Mouse (Mus musculus): Measurements from ENCODE around the gene Id3. TPM values are rescaled to one million over a fixed set of nuclear protein-coding genes. Genes with fewer than 3 reads are reported as not detected.

The Id3 gene
- polyA plus RNA-seq, 1 experiment from 2014 or later = 106 TPM

DNA sequence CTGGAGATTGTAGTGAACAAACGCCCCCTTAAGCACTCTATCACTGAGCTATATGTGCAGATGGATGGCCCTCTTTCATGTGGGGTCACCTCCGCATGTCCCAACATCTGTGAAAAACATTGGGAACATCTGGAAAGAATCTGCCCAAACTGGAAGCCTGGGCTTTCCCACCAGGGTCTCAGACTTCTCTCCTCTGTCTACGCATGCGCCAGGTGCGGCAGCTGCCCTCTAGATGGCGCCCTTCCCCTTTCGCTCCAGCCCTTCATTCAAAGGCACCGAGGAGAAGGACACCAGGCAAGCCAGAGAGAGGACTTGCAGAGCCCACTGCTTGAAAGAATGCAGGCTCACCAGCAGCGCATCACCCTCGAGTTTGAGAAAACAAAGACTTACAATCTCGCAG lies 20.2 kb downstream of the Id3 start:
- Histone ChIP-seq H3K36me3 (ENCODE audit: control insufficient read depth, insufficient read depth) (no peaks in the 10 kb centered on the region), H3K4me3 (ENCODE audit: low read depth, low read length) (no peak overlapping the region), H3K27me3 (replicated peaks; ENCODE audit: control insufficient read depth, insufficient read depth, low read length) (no peaks in the 10 kb centered on the region), H3K27ac (ENCODE audit: low read depth, low read length) (no peak overlapping the region), H3K4me1 (replicated peaks; ENCODE audit: control insufficient read depth, insufficient read depth, low read length) (no peaks in the 10 kb centered on the region), H3K9me3 (ENCODE audit: control insufficient read depth) (no peaks in the 10 kb centered on the region), H3K9ac (ENCODE audit: low read depth, low read length) (no peak overlapping the region), H3K4me2 (replicated peaks; ENCODE audit: low read depth) (no peak overlapping the region)
- peak; percentile 57; the same call in 1 of the 2 replicates for ATAC-seq
- 2% methylated on average over 11 of the region's 11 CpGs for WGBS
- TF ChIP-seq CTCF (IDR thresholded peaks at IDR 0.05; ENCODE audit: low read depth) = peak; percentile 99

DNA sequence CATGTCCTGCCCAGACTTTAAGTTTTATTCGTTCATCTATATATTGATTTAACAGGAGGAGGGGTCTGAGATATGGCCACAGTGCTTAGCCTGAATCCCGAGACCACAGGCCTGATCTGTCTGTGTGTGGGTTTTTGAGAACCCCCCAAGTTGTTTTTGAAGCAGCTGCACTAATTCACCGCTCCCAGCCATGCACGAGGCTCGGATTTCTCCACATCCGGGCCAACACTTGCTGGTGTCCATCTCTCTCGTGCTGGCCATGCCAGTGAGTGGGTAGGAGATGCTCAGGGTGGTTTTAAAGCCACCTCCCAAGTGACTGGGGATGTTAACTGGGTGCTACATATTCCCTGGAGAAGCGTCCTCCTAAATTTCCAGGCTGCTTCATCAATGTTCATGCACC lies 21.7 kb downstream of the Id3 start:
- Histone ChIP-seq H3K4me2 (replicated peaks; ENCODE audit: low read depth) (no peak overlapping the region), H3K27ac (ENCODE audit: low read depth, low read length) (no peak overlapping the region), H3K4me1 (replicated peaks; ENCODE audit: control insufficient read depth, insufficient read depth, low read length) (no peaks in the 10 kb centered on the region), H3K27me3 (replicated peaks; ENCODE audit: control insufficient read depth, insufficient read depth, low read length) (no peaks in the 10 kb centered on the region), H3K9me3 (ENCODE audit: control insufficient read depth) (no peaks in the 10 kb centered on the region), H3K4me3 (ENCODE audit: low read depth, low read length) (no peak overlapping the region), H3K36me3 (ENCODE audit: control insufficient read depth, insufficient read depth) (no peaks in the 10 kb centered on the region), H3K9ac (ENCODE audit: low read depth, low read length) (no peak overlapping the region)
- no peak for TF ChIP-seq CTCF (IDR thresholded peaks at IDR 0.05; ENCODE audit: low read depth)
- ATAC-seq = no peak
- 83% methylated on average over 8 of the region's 8 CpGs for WGBS

DNA sequence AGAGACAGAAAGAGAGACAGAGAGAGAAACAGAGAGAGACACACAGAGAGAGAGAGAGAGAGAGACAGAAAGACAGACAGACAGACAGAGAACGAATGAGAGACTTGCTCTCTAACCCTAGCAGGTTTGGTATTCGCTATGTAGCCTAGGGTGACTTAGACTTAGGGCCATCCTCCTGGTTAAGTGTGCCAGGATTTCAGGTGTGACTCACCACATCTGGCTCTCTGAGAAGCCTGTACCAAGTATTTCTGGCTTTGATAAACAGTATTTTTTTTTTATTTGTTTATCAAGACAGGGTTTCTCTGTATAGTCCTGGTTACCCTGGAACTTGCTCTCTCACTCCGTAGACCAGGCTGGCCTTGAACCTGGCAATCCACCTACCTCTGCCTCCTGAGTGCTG lies 24.4 kb downstream of the Id3 start:
- H3K27ac ChIP-seq (ENCODE audit: low read depth, low read length) = no peak overlapping the region
- H3K4me1 ChIP-seq (replicated peaks; ENCODE audit: control insufficient read depth, insufficient read depth, low read length) = no peaks in the 10 kb centered on the region
- no peaks in the 10 kb centered on the region for H3K27me3 ChIP-seq (replicated peaks; ENCODE audit: control insufficient read depth, insufficient read depth, low read length)
- no peak overlapping the region for H3K4me2 ChIP-seq (replicated peaks; ENCODE audit: low read depth)
- no peaks in the 10 kb centered on the region for H3K9me3 ChIP-seq (ENCODE audit: control insufficient read depth)
- H3K9ac ChIP-seq (ENCODE audit: low read depth, low read length) = no peak overlapping the region
- TF ChIP-seq CTCF (IDR thresholded peaks at IDR 0.05; ENCODE audit: low read depth) = no peak
- no peak for ATAC-seq
- 72% methylated on average over 3 of the region's 3 CpGs for WGBS
- no peaks in the 10 kb centered on the region for H3K36me3 ChIP-seq (ENCODE audit: control insufficient read depth, insufficient read depth)
- no peak overlapping the region for H3K4me3 ChIP-seq (ENCODE audit: low read depth, low read length)

DNA sequence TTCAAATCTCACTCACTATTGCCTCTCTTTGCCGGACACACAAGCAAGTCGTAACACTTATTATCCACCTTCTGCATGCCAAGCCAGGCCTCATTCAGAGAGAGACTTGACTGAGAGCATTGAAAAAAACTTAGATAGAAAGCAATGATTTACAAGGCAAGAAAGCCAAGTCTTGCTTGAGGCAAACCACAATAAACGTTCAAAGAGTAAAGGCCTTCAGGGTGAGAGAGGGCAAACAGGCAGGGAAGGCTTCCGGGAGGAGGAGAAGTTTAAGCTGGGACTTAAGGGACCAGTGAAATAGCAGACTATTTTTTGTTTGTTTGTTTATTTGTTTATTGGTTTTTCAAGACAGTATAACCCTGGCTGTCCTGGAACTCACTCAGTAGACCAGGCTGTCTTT lies 27.1 kb downstream of the Id3 start:
- H3K27me3 ChIP-seq (replicated peaks; ENCODE audit: control insufficient read depth, insufficient read depth, low read length) = no peaks in the 10 kb centered on the region
- no peak for TF ChIP-seq CTCF (IDR thresholded peaks at IDR 0.05; ENCODE audit: low read depth)
- no peak overlapping the region for H3K4me3 ChIP-seq (ENCODE audit: low read depth, low read length)
- no peak overlapping the region for H3K27ac ChIP-seq (ENCODE audit: low read depth, low read length)
- 59% methylated on average over 4 of the region's 4 CpGs for WGBS
- no peak for ATAC-seq
- no peaks in the 10 kb centered on the region for H3K36me3 ChIP-seq (ENCODE audit: control insufficient read depth, insufficient read depth)
- peak overlapping the region; percentile 11; the same call in 1 of the 2 replicates for H3K9ac ChIP-seq (ENCODE audit: low read depth, low read length)
- H3K4me1 ChIP-seq (replicated peaks; ENCODE audit: control insufficient read depth, insufficient read depth, low read length) = 0 out of 2 replicates have a peak, but pooled peaks cover 7% of the 10 kb centered on the region
- no peaks in the 10 kb centered on the region for H3K9me3 ChIP-seq (ENCODE audit: control insufficient read depth)
- H3K4me2 ChIP-seq (replicated peaks; ENCODE audit: low read depth) = no peak overlapping the region

DNA sequence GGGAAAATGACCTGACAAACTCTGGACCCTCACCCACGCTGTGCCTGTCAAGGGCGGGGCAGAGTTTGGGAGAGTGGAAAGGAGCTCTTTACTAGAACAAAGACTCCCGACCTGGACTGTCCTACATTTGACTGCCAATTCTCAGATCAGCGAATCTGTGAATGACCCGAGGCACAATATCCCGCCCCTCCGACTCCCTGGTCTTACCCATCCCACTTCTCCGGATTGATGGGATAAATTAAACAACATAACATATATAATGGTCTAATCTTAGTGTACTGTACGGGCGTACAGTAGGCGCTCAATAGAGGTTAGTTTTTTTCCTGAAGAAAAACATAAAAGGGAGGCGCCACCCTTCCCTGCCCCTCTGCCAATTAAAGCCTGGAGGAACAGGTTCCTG lies 28.2 kb downstream of the Id3 start:
- H3K27me3 ChIP-seq (replicated peaks; ENCODE audit: control insufficient read depth, insufficient read depth, low read length) = no peaks in the 10 kb centered on the region
- TF ChIP-seq CTCF (IDR thresholded peaks at IDR 0.05; ENCODE audit: low read depth) = no peak
- no peak for ATAC-seq
- peaks cover 13% of the 10 kb centered on the region; the same call in 1 of the 2 replicates for H3K4me1 ChIP-seq (replicated peaks; ENCODE audit: control insufficient read depth, insufficient read depth, low read length)
- 27% methylated on average over 12 of the region's 12 CpGs for WGBS
- peak overlapping the region; percentile 78 for H3K4me3 ChIP-seq (ENCODE audit: low read depth, low read length)
- no peaks in the 10 kb centered on the region for H3K9me3 ChIP-seq (ENCODE audit: control insufficient read depth)
- peak overlapping the region; percentile 100 for H3K4me2 ChIP-seq (replicated peaks; ENCODE audit: low read depth)
- H3K36me3 ChIP-seq (ENCODE audit: control insufficient read depth, insufficient read depth) = no peaks in the 10 kb centered on the region
- H3K9ac ChIP-seq (ENCODE audit: low read depth, low read length) = peak overlapping the region; percentile 64; the same call in 1 of the 2 replicates
- no peak overlapping the region for H3K27ac ChIP-seq (ENCODE audit: low read depth, low read length)

DNA sequence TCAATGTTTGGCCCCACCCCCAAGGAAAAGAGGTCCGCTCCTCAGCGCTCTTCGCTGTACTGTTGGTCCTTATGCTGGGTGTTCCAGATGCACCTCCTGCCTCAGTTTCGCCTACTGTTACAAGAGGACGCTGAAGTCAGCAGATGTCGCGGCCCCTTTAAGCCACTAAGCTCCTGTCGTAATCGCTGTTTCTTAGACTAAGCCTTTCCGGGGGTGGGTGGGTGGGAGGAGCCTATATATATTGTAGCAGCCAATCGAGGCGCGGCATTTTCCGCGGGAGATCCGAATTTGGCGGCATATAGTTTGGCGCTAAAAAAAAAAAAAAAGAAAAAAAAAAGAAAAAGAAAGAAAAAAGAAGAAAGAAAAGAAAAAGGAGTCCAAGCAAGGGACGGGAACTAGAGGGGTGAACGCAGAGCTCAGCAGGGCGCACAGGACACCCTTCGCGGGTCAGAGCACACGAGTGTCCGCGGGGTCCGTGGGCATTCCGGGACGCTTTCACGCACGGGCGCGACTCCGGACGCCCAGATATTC lies 28.8 kb downstream of the Id3 start, which contains the start of gene E2f2:
Gene E2f2 (plus strand): TSS at position 384 of the 531 bp plus-strand sequence.
- Histone ChIP-seq H3K27me3 (replicated peaks; ENCODE audit: control insufficient read depth, insufficient read depth, low read length) (no peaks in the 10 kb centered on the region), H3K4me1 (replicated peaks; ENCODE audit: control insufficient read depth, insufficient read depth, low read length) (peaks cover 16% of the 10 kb centered on the region; the same call in 1 of the 2 replicates), H3K9me3 (ENCODE audit: control insufficient read depth) (no peaks in the 10 kb centered on the region), H3K4me3 (ENCODE audit: low read depth, low read length) (peak within 1 kb of the TSS; percentile 78), H3K36me3 (ENCODE audit: control insufficient read depth, insufficient read depth) (no peaks in the 10 kb centered on the region), H3K27ac (ENCODE audit: low read depth, low read length) (peak within 1 kb of the TSS; percentile 85), H3K4me2 (replicated peaks; ENCODE audit: low read depth) (peak within 1 kb of the TSS; percentile 100), H3K9ac (ENCODE audit: low read depth, low read length) (peak within 1 kb of the TSS; percentile 64)
- peak; percentile 47 for ATAC-seq
- under 1% methylated on average over 35 of the region's 35 CpGs for WGBS
- no peak for TF ChIP-seq CTCF (IDR thresholded peaks at IDR 0.05; ENCODE audit: low read depth)

All from intestine, postnatal 0 days (tissue).